Mouse (Mus musculus) lung, adult 10 weeks (tissue): ENCODE results near the gene Iqub. TPM values are rescaled to one million over a fixed set of nuclear protein-coding genes. Genes with fewer than 3 reads are reported as not detected.

Experiments
- polyA plus RNA-seq: library from polyadenylated mRNA; stranded (reverse); fragments of 350-450 nt; fragmentation: Illumina TruSeq; extraction: RNeasy Lipid Tissue Mini Kit (QIAGEN cat#74804); gene quantifications from one replicate; pipeline ENCODE4 v1.2.3, GENCODE M21; 2014; ENCODE audit warnings: low read depth, low replicate concordance; ENCODE audit not compliant: insufficient read depth

Gene Iqub
- 1.6 TPM for polyA plus RNA-seq

GRCm38 (mm10) chr6:24514552-24515284, at the start of gene Iqub:
Iqub (minus strand) TSS chr6:24515067.

GRCm38 (mm10) chr6:24528064-24528243, 13.1 kb upstream of the Iqub start, which contains the start of gene Asb15:
Asb15 (plus strand) TSS chr6:24528144.

GRCm38 (mm10) chr6:24527155-24528063, 12.5 kb upstream of the Iqub start, which contains the start of gene Ndufa5:
Ndufa5 (minus strand) TSS chr6:24528013.

Other genes starting within 250 kb of the Iqub start
- gene Ndufa5, start 12.9 kb upstream of the Iqub start, polyA plus RNA-seq: 169 TPM
- 0.10 TPM for gene Asb15, start 13.1 kb upstream of the Iqub start, polyA plus RNA-seq
- 4.3 TPM for gene Lmod2, start 82.7 kb upstream of the Iqub start, polyA plus RNA-seq
- gene Wasl, start 149.9 kb upstream of the Iqub start, polyA plus RNA-seq: 16.9 TPM
- gene Hyal6, start 218.2 kb upstream of the Iqub start, polyA plus RNA-seq: not detected
- gene Hyal4, start 233.3 kb upstream of the Iqub start, polyA plus RNA-seq: not detected